In the genomic region with DNA sequence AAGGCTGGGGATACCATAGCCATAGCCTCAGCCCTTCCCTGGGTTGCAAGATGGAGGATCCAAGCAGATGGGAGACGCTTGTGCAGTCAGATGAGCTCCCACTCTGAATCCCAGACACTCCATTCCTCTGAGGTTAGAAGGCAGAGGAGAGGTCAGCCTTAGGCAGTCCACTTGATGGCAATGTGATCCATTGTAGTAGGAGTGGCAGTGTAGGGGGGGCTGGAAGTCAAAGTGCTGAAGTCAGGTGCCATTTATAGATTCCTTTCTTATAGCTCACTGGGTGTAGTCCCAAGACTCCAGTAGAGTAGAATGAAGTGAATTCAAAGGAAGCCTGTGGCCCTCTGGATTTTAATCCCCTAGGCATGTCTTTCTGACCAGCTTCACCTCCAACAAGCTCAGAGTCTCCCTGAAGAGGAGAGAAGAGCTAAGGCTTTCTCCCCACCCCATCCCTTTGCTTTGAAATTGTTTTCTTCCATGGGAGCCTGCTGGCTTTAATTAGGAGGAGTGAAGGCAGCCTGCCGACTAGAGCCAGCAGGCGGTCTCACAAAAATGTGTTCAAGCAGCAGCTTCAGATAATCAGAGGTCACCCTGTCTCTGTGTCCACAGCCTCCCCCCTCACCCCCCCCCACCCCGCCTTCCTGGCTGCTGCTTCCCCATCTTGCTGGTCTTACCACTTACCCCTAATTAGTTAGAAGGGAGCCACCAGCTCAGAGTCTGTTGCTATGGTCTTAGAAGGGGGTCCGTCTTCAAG, we compare ENCODE assay signal across 11 mouse cellular contexts.
DNase-seq lines count a peak whose midpoint lies in the region; ATAC-seq and TF ChIP-seq lines count a peak whose summit lies in the region.
"Had no signal": no experiment of that assay in that cellular context is flagged by ENCODE, and none has a peak within 500 bp of the region (broad histone marks: within the 10 kb centered on the region; RNA-seq: fewer than 3 reads in every experiment).

No protein-coding gene starts in this region.

- no peak overlapping the region for H3K4me3 ChIP-seq in lung, embryonic 14.5 days (ENCODE audit: low read depth, low read length)
- no peak overlapping the region for H3K4me3 ChIP-seq in lung, postnatal 0 days (ENCODE audit: low read depth, low read length)
- no peak overlapping the region for H3K4me3 ChIP-seq in embryonic facial prominence, embryonic 12.5 days
- no peak overlapping the region for H3K4me3 ChIP-seq in hindbrain, postnatal 0 days (ENCODE audit: low read length)
- H3K4me3 ChIP-seq: erythroblast, embryonic 14.5 days; kidney, embryonic 15.5 days; liver, embryonic 15.5 days had no signal

- no peaks in the 10 kb centered on the region for H3K36me3 ChIP-seq in lung, embryonic 14.5 days (ENCODE audit: insufficient read depth)
- H3K36me3 ChIP-seq in lung, postnatal 0 days (ENCODE audit: insufficient read depth, low read length) = no peaks in the 10 kb centered on the region
- H3K36me3 ChIP-seq in embryonic facial prominence, embryonic 12.5 days = no peaks in the 10 kb centered on the region
- H3K36me3 ChIP-seq in hindbrain, postnatal 0 days (ENCODE audit: insufficient read depth, low read length) = no peaks in the 10 kb centered on the region
- H3K36me3 ChIP-seq: kidney, embryonic 15.5 days; liver, embryonic 15.5 days had no signal

- H3K27me3 ChIP-seq in lung, embryonic 14.5 days (ENCODE audit: insufficient read depth, low read length) = no peaks in the 10 kb centered on the region
- no peaks in the 10 kb centered on the region for H3K27me3 ChIP-seq in lung, postnatal 0 days (replicated peaks; ENCODE audit: insufficient read depth, low read length)
- no peaks in the 10 kb centered on the region for H3K27me3 ChIP-seq in embryonic facial prominence, embryonic 12.5 days
- no peaks in the 10 kb centered on the region for H3K27me3 ChIP-seq in hindbrain, postnatal 0 days (ENCODE audit: insufficient read depth, low read length)
- H3K27me3 ChIP-seq: kidney, embryonic 15.5 days; liver, embryonic 15.5 days had no signal

- 30% methylated on average over 5 of the region's 5 CpGs for WGBS in lung, embryonic 14.5 days
- whole genome bisulfite sequencing in lung, postnatal 0 days = 42% methylated on average over 5 of the region's 5 CpGs
- WGBS in embryonic facial prominence, embryonic 12.5 days = 13% methylated on average over 5 of the region's 5 CpGs
- WGBS in hindbrain, postnatal 0 days = 27% methylated on average over 5 of the region's 5 CpGs

- no peak for TF ChIP-seq EP300 in lung, postnatal 0 days (IDR thresholded peaks at IDR 0.05)

- no peak for ATAC-seq in lung, embryonic 14.5 days (ENCODE audit: insufficient read depth)
- ATAC-seq in lung, postnatal 0 days = no peak
- peak; percentile 58; the same call in 1 of the 2 replicates for ATAC-seq in embryonic facial prominence, embryonic 12.5 days (ENCODE audit: insufficient number of reproducible peaks, insufficient read depth, low FRiP score, low TSS enrichment)
- no peak for ATAC-seq in hindbrain, postnatal 0 days

- H3K27ac ChIP-seq in lung, embryonic 14.5 days (ENCODE audit: low read depth) = no peak overlapping the region
- H3K27ac ChIP-seq in lung, postnatal 0 days (ENCODE audit: low read length) = no peak overlapping the region
- H3K27ac ChIP-seq in embryonic facial prominence, embryonic 12.5 days = no peak overlapping the region
- no peak overlapping the region for H3K27ac ChIP-seq in hindbrain, postnatal 0 days
- H3K27ac ChIP-seq: kidney, embryonic 15.5 days; liver, embryonic 15.5 days had no signal

- no peak overlapping the region for H3K9ac ChIP-seq in lung, embryonic 14.5 days
- H3K9ac ChIP-seq in lung, postnatal 0 days (replicated peaks; ENCODE audit: low read depth) = no peak overlapping the region
- H3K9ac ChIP-seq in embryonic facial prominence, embryonic 12.5 days = no peak overlapping the region
- H3K9ac ChIP-seq in hindbrain, postnatal 0 days (replicated peaks; ENCODE audit: low read length) = no peak overlapping the region
- H3K9ac ChIP-seq: kidney, embryonic 15.5 days; liver, embryonic 15.5 days had no signal

- no peak overlapping the region for H3K4me2 ChIP-seq in lung, embryonic 14.5 days
- H3K4me2 ChIP-seq in lung, postnatal 0 days (replicated peaks; ENCODE audit: low read depth, low read length) = no peak overlapping the region
- H3K4me2 ChIP-seq in embryonic facial prominence, embryonic 12.5 days (replicated peaks) = no peak overlapping the region
- H3K4me2 ChIP-seq in hindbrain, postnatal 0 days (ENCODE audit: low read depth, low read length) = no peak overlapping the region
- H3K4me2 ChIP-seq: kidney, embryonic 15.5 days; liver, embryonic 15.5 days had no signal

- peak; percentile 3 for DNase-seq in lung, embryonic 14.5 days
- no peak for DNase-seq in lung, postnatal 0 days (ENCODE audit: low spot score)
- DNase-seq in hindbrain, postnatal 0 days (ENCODE audit: low spot score) = peak; percentile 35
- peak; percentile 57 for DNase-seq in retina, postnatal 1 day
- DNase-seq in B cell, adult 2 months = no peak
- DNase-seq in cerebellum, adult 8-10 months = no peak
- DNase-seq: layer of hippocampus, postnatal 36 days had no signal

- TF ChIP-seq CTCF in lung, embryonic 14.5 days (IDR thresholded peaks at IDR 0.05; ENCODE audit: low read depth) = no peak
- TF ChIP-seq CTCF in lung, postnatal 0 days (IDR thresholded peaks at IDR 0.05) = no peak
- TF ChIP-seq CTCF in hindbrain, postnatal 0 days (IDR thresholded peaks at IDR 0.05; ENCODE audit: low read depth) = no peak

- no peaks in the 10 kb centered on the region for H3K4me1 ChIP-seq in lung, embryonic 14.5 days (ENCODE audit: insufficient read depth)
- H3K4me1 ChIP-seq in lung, postnatal 0 days (ENCODE audit: insufficient read depth, low read depth, low read length) = no peaks in the 10 kb centered on the region
- peaks cover 8% of the 10 kb centered on the region; the same call in 1 of the 2 replicates for H3K4me1 ChIP-seq in embryonic facial prominence, embryonic 12.5 days
- 0 out of 2 replicates have a peak, but pooled peaks cover 5% of the 10 kb centered on the region for H3K4me1 ChIP-seq in hindbrain, postnatal 0 days (ENCODE audit: insufficient read depth, low read length)
- H3K4me1 ChIP-seq: kidney, embryonic 15.5 days; liver, embryonic 15.5 days had no signal

- H3K9me3 ChIP-seq in lung, embryonic 14.5 days (ENCODE audit: low read depth, low read length) = no peaks in the 10 kb centered on the region
- H3K9me3 ChIP-seq in lung, postnatal 0 days (ENCODE audit: low read length) = no peaks in the 10 kb centered on the region
- no peaks in the 10 kb centered on the region for H3K9me3 ChIP-seq in embryonic facial prominence, embryonic 12.5 days
- H3K9me3 ChIP-seq in hindbrain, postnatal 0 days (ENCODE audit: low read length) = no peaks in the 10 kb centered on the region
- H3K9me3 ChIP-seq: kidney, embryonic 15.5 days; liver, embryonic 15.5 days had no signal

Comparison
In these comparisons a context has a peak if more than half of its experiments do, and no peak if none do; other contexts are left out.
1. DNase-seq: peak in lung, embryonic 14.5 days (single experiment), hindbrain, postnatal 0 days (single experiment) and retina, postnatal 1 day (single experiment); none in lung, postnatal 0 days (single experiment), B cell, adult 2 months (0 of 2) and cerebellum, adult 8-10 months (single experiment).